Mouse (Mus musculus) frontal cortex, postnatal 36 days (tissue): ENCODE data around the gene Hoxd9.

ENCODE experiments used
- DNase-seq, 2 experiments: peaks; one replicate each; pipeline ENCODE4 v3.0.0; 2022; ENCODE audit warnings: low spot score in 2 of 2

The Hoxd9 gene

GRCm38 (mm10) chr2:74683471-74683951 is 14.0 kb upstream of the Hoxd9 start:
- DNase-seq = no peak

- no peak for DNase-seq
Measured at GRCm38 (mm10) chr2:74684106-74684505, 13.4 kb upstream of the Hoxd9 start.

DNA sequence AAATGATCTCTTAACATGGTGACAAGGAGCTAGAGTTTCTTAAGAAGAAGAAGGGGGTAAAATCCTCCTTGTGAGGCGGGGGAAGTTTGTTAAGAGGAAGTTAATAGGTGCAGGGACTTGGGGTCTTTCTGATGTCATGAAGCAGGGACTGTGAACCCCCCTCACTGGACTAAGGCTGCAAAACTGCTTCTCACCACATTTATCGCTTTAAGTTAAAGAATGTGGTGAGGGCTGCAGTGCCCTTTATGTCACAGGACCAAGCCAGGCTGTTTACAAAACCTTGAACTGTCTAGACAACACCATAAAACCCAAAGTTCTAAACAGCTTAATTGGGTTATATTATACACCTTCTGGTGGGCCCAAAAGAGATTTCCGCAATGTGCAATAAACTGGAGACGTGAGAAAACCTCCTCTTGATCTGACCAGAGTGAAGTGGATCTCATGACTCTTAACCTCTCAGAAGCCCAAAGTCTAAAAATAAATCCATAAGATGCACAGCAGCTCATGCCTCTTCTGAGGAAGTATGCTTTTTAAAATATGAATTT is 12.4 kb upstream of the Hoxd9 start:
- DNase-seq = no peak

- peak in 1 of 2 experiments; percentile 60 for DNase-seq
Measured at GRCm38 (mm10) chr2:74686301-74686987, 11.1 kb upstream of the Hoxd9 start.

GRCm38 (mm10) chr2:74686988-74687697 is 10.4 kb upstream of the Hoxd9 start:
- DNase-seq = no peak

- DNase-seq = no peak
Measured at GRCm38 (mm10) chr2:74687698-74688555, 9.6 kb upstream of the Hoxd9 start.

- DNase-seq = no peak
Measured at GRCm38 (mm10) chr2:74688795-74689573, 8.5 kb upstream of the Hoxd9 start.

GRCm38 (mm10) chr2:74689574-74690337 is 7.8 kb upstream of the Hoxd9 start:
- no peak for DNase-seq

- DNase-seq = no peak
Measured at GRCm38 (mm10) chr2:74690338-74690716, 7.2 kb upstream of the Hoxd9 start.

DNA sequence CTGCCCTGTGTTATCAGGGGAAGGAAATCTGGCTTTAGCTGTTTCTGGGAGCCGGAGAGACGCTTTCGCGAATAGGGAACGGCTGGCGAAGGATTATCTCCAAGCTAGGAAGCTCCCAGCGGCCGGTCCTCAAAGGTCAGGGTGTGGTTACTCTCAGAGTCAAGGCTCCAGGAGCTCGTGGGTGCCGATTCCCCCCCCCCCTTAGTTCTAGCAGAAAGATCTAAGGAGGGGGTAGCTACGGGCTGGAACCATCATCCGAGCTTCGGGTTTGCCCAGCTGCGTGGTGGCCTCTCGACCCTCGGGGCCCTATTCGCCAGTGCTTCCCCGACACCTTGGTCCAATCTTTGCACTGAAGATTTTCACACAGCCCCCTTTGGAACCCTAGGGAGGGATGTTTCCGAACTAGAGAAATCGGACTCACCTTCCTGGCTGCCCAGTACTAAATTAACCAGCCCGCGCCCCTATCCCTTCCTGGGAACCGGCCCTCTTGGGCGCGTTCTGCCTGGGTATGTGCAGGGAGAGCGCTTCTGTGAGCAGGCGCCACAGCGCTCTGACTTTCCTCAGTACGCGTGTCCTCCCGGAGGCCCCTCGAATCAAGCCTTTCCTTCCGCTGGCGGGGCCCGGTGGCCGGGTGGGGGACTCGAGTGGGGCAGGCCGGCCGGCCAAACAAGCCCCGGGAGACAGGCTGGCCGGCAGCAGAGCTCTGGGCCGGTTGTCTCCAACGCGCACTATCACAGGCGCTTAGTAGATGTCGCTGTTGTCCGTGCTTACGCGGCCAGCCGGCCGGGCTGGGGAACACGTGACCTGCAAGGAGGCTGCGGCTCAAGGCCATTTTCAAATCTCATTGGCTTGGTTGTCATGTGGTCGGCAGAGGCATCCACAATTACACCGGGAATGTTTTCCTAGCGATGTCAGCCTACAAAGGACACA is 6.2 kb upstream of the Hoxd9 start, which contains the start of gene Hoxd10:
Hoxd10 (plus strand) TSS at position 903 of the 930 bp plus-strand sequence.
- no peak for DNase-seq

DNA sequence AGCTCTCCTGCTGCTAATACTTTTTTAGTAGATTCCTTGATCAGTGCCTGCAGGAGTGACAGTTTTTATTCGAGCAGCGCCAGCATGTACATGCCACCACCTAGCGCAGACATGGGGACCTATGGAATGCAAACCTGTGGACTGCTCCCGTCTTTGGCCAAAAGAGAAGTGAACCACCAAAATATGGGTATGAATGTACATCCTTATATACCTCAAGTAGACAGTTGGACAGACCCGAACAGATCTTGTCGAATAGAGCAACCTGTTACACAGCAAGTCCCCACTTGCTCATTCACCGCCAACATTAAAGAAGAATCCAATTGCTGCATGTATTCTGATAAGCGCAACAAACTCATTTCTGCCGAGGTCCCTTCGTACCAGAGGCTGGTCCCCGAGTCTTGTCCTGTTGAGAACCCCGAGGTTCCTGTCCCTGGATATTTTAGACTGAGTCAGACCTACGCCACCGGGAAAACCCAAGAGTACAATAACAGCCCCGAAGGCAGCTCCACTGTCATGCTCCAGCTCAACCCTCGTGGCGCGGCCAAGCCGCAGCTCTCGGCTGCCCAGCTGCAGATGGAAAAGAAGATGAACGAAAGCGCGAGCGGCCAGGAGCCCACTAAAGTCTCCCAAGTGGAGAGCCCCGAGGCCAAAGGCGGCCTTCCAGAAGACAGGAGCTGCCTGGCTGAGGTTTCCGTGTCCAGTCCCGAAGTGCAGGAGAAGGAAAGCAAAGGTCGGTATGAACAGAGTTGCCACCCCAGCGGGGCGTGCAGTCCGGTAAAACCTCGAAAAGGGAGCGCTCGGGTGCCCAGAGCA is 5.3 kb upstream of the Hoxd9 start:
- DNase-seq = no peak

DNA sequence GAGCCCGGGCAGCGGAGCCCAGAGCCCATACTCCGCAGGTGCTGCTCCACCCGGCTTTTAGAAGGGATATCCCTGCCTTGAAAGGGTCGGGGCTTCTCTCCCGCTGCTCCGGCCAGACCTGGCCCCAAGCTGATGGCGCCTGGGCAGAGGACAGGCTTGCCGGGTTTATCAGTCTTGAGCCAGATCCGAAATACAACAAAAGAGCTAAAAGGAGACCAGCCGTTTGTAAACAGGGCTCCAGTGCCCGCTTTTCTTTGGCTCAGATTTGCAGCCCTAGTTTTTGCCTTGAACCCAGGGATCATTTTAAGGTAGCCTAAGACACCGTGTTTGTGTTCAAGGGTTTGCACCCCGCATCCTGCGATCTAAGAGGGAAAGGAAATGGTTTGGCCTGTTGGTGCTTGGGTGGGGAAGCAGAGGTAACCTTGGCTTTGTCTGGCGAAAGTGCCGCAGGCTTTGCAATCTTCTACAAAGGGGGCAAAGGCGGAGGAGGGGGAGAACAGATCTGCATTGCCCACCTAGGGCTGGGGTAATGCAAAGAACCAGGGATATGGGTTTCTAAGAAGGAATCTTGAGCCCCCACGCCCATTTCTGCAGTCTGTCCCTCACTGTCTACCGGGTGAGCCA is 4.6 kb upstream of the Hoxd9 start:
- DNase-seq = no peak

- DNase-seq = no peak
Measured at GRCm38 (mm10) chr2:74693432-74693827, 4.1 kb upstream of the Hoxd9 start.

DNA sequence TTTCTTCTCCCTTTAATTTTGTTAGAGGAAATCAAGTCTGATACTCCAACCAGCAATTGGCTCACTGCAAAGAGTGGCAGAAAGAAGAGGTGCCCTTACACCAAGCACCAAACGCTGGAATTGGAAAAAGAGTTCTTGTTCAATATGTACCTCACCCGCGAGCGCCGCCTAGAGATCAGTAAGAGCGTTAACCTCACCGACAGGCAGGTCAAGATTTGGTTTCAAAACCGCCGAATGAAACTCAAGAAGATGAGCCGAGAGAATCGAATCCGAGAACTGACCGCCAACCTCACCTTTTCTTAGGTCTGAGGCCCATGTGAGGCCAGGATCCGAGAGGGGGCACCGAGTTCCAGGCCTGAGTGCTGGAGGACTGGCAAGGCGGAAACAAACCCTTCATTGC is 3.5 kb upstream of the Hoxd9 start:
- DNase-seq = no peak

- no peak for DNase-seq
Measured at GRCm38 (mm10) chr2:74695383-74695782, 2.1 kb upstream of the Hoxd9 start.

GRCm38 (mm10) chr2:74695813-74696430 is 1.6 kb upstream of the Hoxd9 start:
- DNase-seq = no peak
